Mouse (Mus musculus): ENCODE data around the gene Mtx1. TPM values are rescaled to one million over a fixed set of nuclear protein-coding genes. Genes with fewer than 3 reads are reported as not detected.

The Mtx1 gene
- polyA plus RNA-seq, 1 experiment from 2014 or later, result 127 TPM

GRCm38 (mm10) chr3:89213803-89214530 is 12.9 kb downstream of the Mtx1 start:
- under 1% methylated on average over 68 of the region's 69 CpGs for WGBS
- Histone ChIP-seq H3K27ac (ENCODE audit: low read length) (peak overlapping the region; percentile 96), H3K9me3 (replicated peaks; ENCODE audit: control insufficient read depth, low read length) (no peaks in the 10 kb centered on the region), H3K36me3 (ENCODE audit: control insufficient read depth, insufficient read depth) (peaks cover 10% of the 10 kb centered on the region), H3K4me3 (ENCODE audit: low read length) (peak overlapping the region; percentile 94), H3K4me2 (ENCODE audit: low read depth, low read length) (peak overlapping the region; percentile 90), H3K9ac (ENCODE audit: low read length) (peak overlapping the region; percentile 87), H3K4me1 (ENCODE audit: control insufficient read depth, insufficient read depth, low read length) (peaks cover 19% of the 10 kb centered on the region), H3K27me3 (ENCODE audit: control insufficient read depth, insufficient read depth, low read length) (no peaks in the 10 kb centered on the region)
- peak; percentile 93 for ATAC-seq (replicated peaks; ENCODE audit: extremely low read depth, insufficient read depth, low FRiP score)

GRCm38 (mm10) chr3:89210731-89211130 is 16.2 kb downstream of the Mtx1 start:
- WGBS, result 61% methylated on average over 7 of the region's 7 CpGs
- no peak overlapping the region for H3K4me2 ChIP-seq (ENCODE audit: low read depth, low read length)
- no peaks in the 10 kb centered on the region for H3K27me3 ChIP-seq (ENCODE audit: control insufficient read depth, insufficient read depth, low read length)
- ATAC-seq (replicated peaks; ENCODE audit: extremely low read depth, insufficient read depth, low FRiP score), result no peak
- peaks cover 28% of the 10 kb centered on the region for H3K36me3 ChIP-seq (ENCODE audit: control insufficient read depth, insufficient read depth)
- H3K27ac ChIP-seq (ENCODE audit: low read length), result no peak overlapping the region
- peaks cover 19% of the 10 kb centered on the region for H3K4me1 ChIP-seq (ENCODE audit: control insufficient read depth, insufficient read depth, low read length)
- H3K9me3 ChIP-seq (replicated peaks; ENCODE audit: control insufficient read depth, low read length), result no peaks in the 10 kb centered on the region
- H3K9ac ChIP-seq (ENCODE audit: low read length), result no peak overlapping the region
- no peak overlapping the region for H3K4me3 ChIP-seq (ENCODE audit: low read length)

- Histone ChIP-seq H3K4me3 (ENCODE audit: low read length) (no peak overlapping the region), H3K9me3 (replicated peaks; ENCODE audit: control insufficient read depth, low read length) (no peaks in the 10 kb centered on the region), H3K27ac (ENCODE audit: low read length) (no peak overlapping the region), H3K27me3 (ENCODE audit: control insufficient read depth, insufficient read depth, low read length) (no peaks in the 10 kb centered on the region), H3K36me3 (ENCODE audit: control insufficient read depth, insufficient read depth) (peaks cover 28% of the 10 kb centered on the region), H3K9ac (ENCODE audit: low read length) (no peak overlapping the region), H3K4me2 (ENCODE audit: low read depth, low read length) (no peak overlapping the region), H3K4me1 (ENCODE audit: control insufficient read depth, insufficient read depth, low read length) (peaks cover 13% of the 10 kb centered on the region)
- ATAC-seq (replicated peaks; ENCODE audit: extremely low read depth, insufficient read depth, low FRiP score), result no peak
- 67% methylated on average over 13 of the region's 13 CpGs for WGBS
Measured at GRCm38 (mm10) chr3:89210162-89210561, 16.7 kb downstream of the Mtx1 start.

- 94% methylated on average over 7 of the region's 7 CpGs for WGBS
- Histone ChIP-seq H3K27me3 (ENCODE audit: control insufficient read depth, insufficient read depth, low read length) (no peaks in the 10 kb centered on the region), H3K9me3 (replicated peaks; ENCODE audit: control insufficient read depth, low read length) (no peaks in the 10 kb centered on the region), H3K36me3 (ENCODE audit: control insufficient read depth, insufficient read depth) (peaks cover 28% of the 10 kb centered on the region), H3K4me2 (ENCODE audit: low read depth, low read length) (no peak overlapping the region), H3K4me1 (ENCODE audit: control insufficient read depth, insufficient read depth, low read length) (peaks cover 10% of the 10 kb centered on the region), H3K27ac (ENCODE audit: low read length) (no peak overlapping the region), H3K9ac (ENCODE audit: low read length) (no peak overlapping the region), H3K4me3 (ENCODE audit: low read length) (no peak overlapping the region)
- no peak for ATAC-seq (replicated peaks; ENCODE audit: extremely low read depth, insufficient read depth, low FRiP score)
Measured at GRCm38 (mm10) chr3:89209731-89210130, 17.2 kb downstream of the Mtx1 start.

GRCm38 (mm10) chr3:89208736-89209135 is 18.2 kb downstream of the Mtx1 start:
- H3K27me3 ChIP-seq (ENCODE audit: control insufficient read depth, insufficient read depth, low read length), result no peaks in the 10 kb centered on the region
- H3K9me3 ChIP-seq (replicated peaks; ENCODE audit: control insufficient read depth, low read length), result no peaks in the 10 kb centered on the region
- 80% methylated on average over 6 of the region's 6 CpGs for WGBS
- H3K27ac ChIP-seq (ENCODE audit: low read length), result no peak overlapping the region
- peaks cover 28% of the 10 kb centered on the region for H3K36me3 ChIP-seq (ENCODE audit: control insufficient read depth, insufficient read depth)
- H3K4me3 ChIP-seq (ENCODE audit: low read length), result no peak overlapping the region
- ATAC-seq (replicated peaks; ENCODE audit: extremely low read depth, insufficient read depth, low FRiP score), result no peak
- H3K4me2 ChIP-seq (ENCODE audit: low read depth, low read length), result no peak overlapping the region
- peaks cover 6% of the 10 kb centered on the region for H3K4me1 ChIP-seq (ENCODE audit: control insufficient read depth, insufficient read depth, low read length)
- H3K9ac ChIP-seq (ENCODE audit: low read length), result no peak overlapping the region

- Histone ChIP-seq H3K27ac (ENCODE audit: low read length) (no peak overlapping the region), H3K9ac (ENCODE audit: low read length) (no peak overlapping the region), H3K27me3 (ENCODE audit: control insufficient read depth, insufficient read depth, low read length) (no peaks in the 10 kb centered on the region), H3K36me3 (ENCODE audit: control insufficient read depth, insufficient read depth) (peaks cover 28% of the 10 kb centered on the region), H3K9me3 (replicated peaks; ENCODE audit: control insufficient read depth, low read length) (no peaks in the 10 kb centered on the region), H3K4me1 (ENCODE audit: control insufficient read depth, insufficient read depth, low read length) (peaks cover 9% of the 10 kb centered on the region), H3K4me2 (ENCODE audit: low read depth, low read length) (no peak overlapping the region), H3K4me3 (ENCODE audit: low read length) (no peak overlapping the region)
- ATAC-seq (replicated peaks; ENCODE audit: extremely low read depth, insufficient read depth, low FRiP score), result no peak
- WGBS, result 85% methylated on average over 13 of the region's 13 CpGs
Measured at GRCm38 (mm10) chr3:89208075-89208657, 18.7 kb downstream of the Mtx1 start.

GRCm38 (mm10) chr3:89206695-89207094 is 20.2 kb downstream of the Mtx1 start:
- no peak overlapping the region for H3K4me3 ChIP-seq (ENCODE audit: low read length)
- H3K9me3 ChIP-seq (replicated peaks; ENCODE audit: control insufficient read depth, low read length), result no peaks in the 10 kb centered on the region
- H3K9ac ChIP-seq (ENCODE audit: low read length), result no peak overlapping the region
- ATAC-seq (replicated peaks; ENCODE audit: extremely low read depth, insufficient read depth, low FRiP score), result no peak
- 78% methylated on average over 2 of the region's 2 CpGs for WGBS
- peaks cover 28% of the 10 kb centered on the region for H3K36me3 ChIP-seq (ENCODE audit: control insufficient read depth, insufficient read depth)
- H3K27me3 ChIP-seq (ENCODE audit: control insufficient read depth, insufficient read depth, low read length), result no peaks in the 10 kb centered on the region
- H3K4me2 ChIP-seq (ENCODE audit: low read depth, low read length), result no peak overlapping the region
- H3K4me1 ChIP-seq (ENCODE audit: control insufficient read depth, insufficient read depth, low read length), result peaks cover 4% of the 10 kb centered on the region
- no peak overlapping the region for H3K27ac ChIP-seq (ENCODE audit: low read length)

- H3K27ac ChIP-seq (ENCODE audit: low read length), result no peak overlapping the region
- WGBS, result 92% methylated on average over 7 of the region's 7 CpGs
Measured at GRCm38 (mm10) chr3:89206079-89206478, 20.8 kb downstream of the Mtx1 start.

GRCm38 (mm10) chr3:89203142-89203514 is 23.8 kb downstream of the Mtx1 start:
- Histone ChIP-seq H3K4me2 (ENCODE audit: low read depth, low read length) (peak overlapping the region; percentile 86), H3K27me3 (ENCODE audit: control insufficient read depth, insufficient read depth, low read length) (no peaks in the 10 kb centered on the region), H3K4me3 (ENCODE audit: low read length) (peak overlapping the region; percentile 77), H3K9ac (ENCODE audit: low read length) (peak overlapping the region; percentile 75), H3K4me1 (ENCODE audit: control insufficient read depth, insufficient read depth, low read length) (peaks cover 4% of the 10 kb centered on the region), H3K27ac (ENCODE audit: low read length) (peak overlapping the region; percentile 66), H3K9me3 (replicated peaks; ENCODE audit: control insufficient read depth, low read length) (no peaks in the 10 kb centered on the region), H3K36me3 (ENCODE audit: control insufficient read depth, insufficient read depth) (peaks cover 12% of the 10 kb centered on the region)
- ATAC-seq (replicated peaks; ENCODE audit: extremely low read depth, insufficient read depth, low FRiP score), result no peak
- WGBS, result 26% methylated on average over 5 of the region's 5 CpGs

More at GRCm38 (mm10) chr3:89206079-89206478, 20.8 kb downstream of the Mtx1 start:
- Histone ChIP-seq H3K9me3 (replicated peaks; ENCODE audit: control insufficient read depth, low read length) (no peaks in the 10 kb centered on the region), H3K27me3 (ENCODE audit: control insufficient read depth, insufficient read depth, low read length) (no peaks in the 10 kb centered on the region), H3K9ac (ENCODE audit: low read length) (no peak overlapping the region), H3K4me1 (ENCODE audit: control insufficient read depth, insufficient read depth, low read length) (peaks cover 4% of the 10 kb centered on the region), H3K4me2 (ENCODE audit: low read depth, low read length) (no peak overlapping the region), H3K4me3 (ENCODE audit: low read length) (no peak overlapping the region), H3K36me3 (ENCODE audit: control insufficient read depth, insufficient read depth) (peaks cover 28% of the 10 kb centered on the region)
- no peak for ATAC-seq (replicated peaks; ENCODE audit: extremely low read depth, insufficient read depth, low FRiP score)
